Mouse (Mus musculus): ENCODE measurements around the gene Gm10197.
"Not testable (repeated sequence)": the region's sequence is repeated elsewhere in the genome, so short reads cannot be mapped to it uniquely, and the experiment has no call there.

Gene Gm10197

GRCm38 (mm10) chr19:53371666-53372065 is at the start of gene Gm10197:
Gene Gm10197, minus strand, starts transcription at chr19:53371766.
- no peak for DNase-seq

DNA sequence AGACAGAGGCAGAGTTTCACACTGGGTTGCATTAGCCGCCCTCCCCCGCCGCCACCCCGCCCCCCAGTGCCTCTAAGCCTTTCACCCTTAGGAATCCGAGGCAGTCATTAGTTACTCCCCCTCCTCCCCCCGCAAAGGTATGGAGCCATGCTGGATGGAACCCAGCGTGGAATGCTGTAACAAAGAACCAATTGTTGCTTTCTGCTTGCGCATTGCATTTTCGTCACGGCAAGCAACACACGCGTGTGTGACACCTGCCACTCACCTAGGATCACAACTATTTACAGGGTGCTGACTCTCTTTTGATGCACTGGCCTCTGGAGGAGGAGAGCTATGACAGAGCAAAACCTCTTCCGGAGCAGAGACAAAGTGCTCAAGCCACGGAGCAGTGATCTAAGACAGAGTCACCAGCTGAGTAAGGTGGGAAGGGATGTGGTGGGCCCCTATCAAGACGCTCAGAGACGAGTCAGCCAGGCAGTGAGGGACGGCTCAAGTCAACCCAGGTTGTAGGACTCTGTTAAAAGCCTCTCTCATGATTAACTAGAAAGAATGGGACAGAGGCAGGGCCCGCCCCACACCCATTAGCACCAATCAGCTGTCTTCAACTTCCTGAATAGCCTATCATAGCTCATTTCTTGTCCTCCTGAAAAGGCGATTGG is 49.5 kb upstream of the Gm10197 start:
- DNase-seq = peak; percentile 87

DNA sequence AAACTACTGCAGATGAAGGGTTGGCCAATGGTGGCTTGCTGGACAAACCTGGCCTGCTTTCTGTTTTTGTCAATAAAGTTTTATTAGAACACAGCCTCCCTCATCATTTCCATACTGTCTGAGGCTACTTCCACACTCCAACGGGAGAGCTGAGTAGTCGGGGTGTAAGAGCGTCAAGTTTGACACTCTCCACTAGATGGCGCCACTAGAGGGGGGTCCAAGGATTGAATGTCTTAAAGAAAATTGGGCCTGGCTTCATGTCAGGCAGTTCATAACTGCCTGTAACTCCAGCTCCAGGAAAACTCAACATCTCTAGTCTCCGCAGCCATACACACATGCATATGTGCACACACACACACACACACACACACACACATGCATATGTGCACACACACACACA is 48.3 kb upstream of the Gm10197 start:
- peak; percentile 27 for DNase-seq

DNA sequence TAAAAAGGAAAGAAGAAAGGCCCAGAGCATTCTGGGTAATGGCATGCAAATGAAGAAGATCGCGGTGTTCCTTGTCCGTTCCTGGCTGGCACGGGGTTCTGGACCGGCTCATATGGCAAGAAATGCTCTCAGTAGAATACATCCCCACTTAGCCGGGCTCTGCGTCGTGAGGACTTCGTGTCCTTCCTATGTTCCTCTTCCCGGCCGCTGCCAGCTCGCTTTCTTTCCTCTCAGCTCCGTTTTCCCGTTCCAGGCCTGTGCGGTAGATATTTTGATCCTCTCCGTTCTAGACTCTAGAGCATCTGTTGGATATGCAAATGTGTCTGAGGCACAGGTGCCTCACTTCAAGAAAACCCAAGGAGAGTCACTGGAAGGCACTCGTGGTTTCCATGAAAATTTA is 43.6 kb upstream of the Gm10197 start:
- DNase-seq = no peak

GRCm38 (mm10) chr19:53414650-53415049 is 43.1 kb upstream of the Gm10197 start:
- no peak for DNase-seq

DNA sequence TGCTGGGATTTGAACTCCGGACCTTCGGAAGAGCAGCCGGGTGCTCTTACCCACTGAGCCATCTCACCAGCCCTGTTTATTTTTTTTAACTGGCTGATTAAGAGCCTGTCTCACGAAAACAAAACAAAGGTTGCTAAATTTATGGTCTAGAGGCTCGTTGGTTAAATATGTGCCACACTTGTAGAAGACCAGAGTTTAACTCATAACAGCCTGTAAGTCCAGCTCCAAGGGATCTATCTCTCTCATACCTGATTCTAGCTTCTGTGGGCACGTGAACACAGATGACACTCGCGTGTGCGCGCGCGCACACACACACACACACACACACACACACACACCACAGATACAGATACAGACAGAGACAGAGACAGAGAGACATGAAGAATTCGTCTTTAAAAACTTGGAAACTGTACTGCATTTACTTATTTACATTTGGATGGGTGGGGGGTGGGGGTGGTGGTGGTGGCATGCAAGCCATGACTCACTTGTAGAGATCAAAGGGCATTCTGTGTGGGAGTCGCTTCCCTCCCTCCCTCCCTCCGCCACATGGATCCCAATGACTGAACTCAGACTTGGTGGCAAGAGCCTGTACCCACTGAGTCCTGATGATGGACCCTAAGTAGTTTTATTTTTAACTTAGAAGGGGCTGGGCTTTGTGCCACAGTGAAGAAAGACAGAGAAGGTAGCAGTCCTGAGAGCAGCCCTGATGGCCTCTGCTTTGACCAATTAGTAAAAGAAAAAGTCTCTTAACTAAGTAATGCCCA is 42.2 kb upstream of the Gm10197 start:
- DNase-seq = no peak

DNA sequence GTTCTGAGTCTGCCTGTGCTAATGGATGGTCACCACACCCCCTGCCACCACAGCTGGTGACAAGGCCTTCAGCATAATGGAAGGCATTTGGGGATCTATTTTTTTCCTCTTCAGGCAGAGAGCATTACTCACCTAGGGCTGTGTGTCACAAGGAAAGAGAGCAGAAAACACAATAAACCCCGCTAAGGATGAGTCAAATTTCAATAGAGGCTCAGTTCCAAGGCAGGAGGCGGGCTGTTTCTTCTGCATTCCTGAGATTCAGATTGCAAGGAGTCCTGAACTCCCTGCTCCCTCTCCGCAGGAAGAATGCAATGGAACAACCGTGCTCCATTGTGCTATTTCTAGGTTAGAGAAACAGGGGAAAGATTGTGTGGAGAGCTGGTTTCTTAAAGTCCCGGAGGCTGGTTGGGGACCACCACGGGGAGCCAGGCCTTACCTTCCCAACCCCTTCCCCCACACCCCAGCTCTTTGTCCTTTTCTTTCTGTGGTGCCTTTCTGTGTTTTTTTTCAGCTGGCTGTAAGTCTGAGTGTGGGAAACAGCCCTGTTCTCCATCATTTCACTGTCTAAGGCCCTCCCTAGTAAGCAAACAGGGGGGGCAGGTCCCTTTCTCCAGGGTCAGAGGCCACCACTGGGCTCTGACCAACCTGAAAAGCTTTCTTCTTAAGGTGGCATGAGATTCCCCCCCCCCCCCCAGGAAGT is 40.7 kb upstream of the Gm10197 start:
- no peak for DNase-seq

- no peak for DNase-seq
Measured at GRCm38 (mm10) chr19:53409663-53410307, 38.2 kb upstream of the Gm10197 start.

- DNase-seq = no peak
Measured at GRCm38 (mm10) chr19:53408398-53408797, 36.8 kb upstream of the Gm10197 start.

GRCm38 (mm10) chr19:53407350-53407749 is 35.8 kb upstream of the Gm10197 start:
- no peak for DNase-seq

DNA sequence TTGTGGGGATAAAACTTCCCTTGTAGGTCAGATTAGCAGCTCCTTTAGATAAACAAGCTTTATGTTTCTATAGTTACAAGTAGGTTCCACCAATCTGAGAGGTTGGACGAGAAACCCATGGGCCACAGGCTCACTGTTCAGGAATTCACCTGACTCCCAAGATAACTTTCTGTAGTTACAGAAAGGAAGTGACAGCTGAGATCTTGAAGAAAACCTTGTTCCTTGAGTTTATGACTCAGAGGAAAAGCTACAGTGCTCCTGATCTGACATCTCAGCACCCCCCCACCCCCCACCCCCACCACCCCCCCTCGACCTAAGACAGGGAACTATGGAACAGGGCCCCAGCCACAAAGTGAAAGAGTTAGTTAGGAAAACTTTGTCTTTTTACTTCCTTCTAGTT is 34.2 kb upstream of the Gm10197 start:
- no peak for DNase-seq

DNA sequence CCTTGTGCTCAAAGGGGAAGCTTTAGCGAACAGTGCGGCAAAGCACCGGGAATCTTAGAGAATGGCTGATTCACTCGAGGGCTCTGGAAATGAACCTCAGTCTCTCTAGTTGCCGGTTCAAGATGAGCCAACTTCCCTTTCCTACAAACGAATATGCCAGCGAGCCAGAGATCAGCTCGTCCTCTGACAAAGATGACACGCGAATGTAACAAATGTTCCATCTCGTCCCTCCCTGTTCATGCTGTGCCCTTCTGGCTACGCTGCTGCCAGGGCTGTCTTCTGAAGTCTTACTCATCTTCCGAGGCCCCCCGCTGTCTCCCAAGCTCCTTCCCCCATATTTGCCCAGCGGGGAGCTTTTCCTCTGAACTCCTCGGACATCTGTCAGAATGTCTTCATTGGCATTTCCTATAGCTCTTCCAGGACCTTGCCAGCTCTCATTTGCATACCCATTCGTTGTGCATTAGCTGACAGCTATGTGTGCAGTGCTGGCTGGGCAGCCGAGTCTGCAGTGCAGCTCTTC is 33.3 kb upstream of the Gm10197 start:
- DNase-seq = no peak

DNA sequence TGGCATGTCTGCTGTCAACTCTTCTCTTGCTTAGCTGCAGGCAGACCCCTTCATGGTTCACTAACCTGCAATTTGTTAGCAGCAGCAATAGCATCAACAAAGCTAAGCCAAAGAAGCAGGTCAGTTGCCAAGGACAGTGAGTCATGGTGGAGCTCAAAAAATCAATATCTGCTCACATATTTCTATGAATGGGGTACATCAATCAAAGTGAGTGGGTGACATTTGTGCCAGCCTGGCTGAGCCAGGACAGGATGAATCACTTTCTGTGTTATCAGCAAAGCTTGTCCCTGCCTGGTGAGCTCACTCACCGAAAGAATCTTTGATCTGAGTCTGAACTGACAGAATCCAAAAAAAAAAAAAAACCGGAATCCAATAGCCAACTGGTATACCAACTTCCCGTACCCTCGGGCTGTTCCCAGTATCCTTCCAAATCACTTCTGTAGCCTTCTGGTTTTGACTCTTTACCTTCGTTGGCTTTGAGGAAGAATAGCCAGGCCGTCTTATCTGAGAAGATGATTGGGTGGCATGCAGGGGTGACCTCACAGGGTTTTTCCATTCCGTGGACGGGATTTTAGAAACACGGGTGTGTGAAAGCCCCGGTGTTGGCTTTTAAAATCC is 32.8 kb upstream of the Gm10197 start:
- no peak for DNase-seq

DNA sequence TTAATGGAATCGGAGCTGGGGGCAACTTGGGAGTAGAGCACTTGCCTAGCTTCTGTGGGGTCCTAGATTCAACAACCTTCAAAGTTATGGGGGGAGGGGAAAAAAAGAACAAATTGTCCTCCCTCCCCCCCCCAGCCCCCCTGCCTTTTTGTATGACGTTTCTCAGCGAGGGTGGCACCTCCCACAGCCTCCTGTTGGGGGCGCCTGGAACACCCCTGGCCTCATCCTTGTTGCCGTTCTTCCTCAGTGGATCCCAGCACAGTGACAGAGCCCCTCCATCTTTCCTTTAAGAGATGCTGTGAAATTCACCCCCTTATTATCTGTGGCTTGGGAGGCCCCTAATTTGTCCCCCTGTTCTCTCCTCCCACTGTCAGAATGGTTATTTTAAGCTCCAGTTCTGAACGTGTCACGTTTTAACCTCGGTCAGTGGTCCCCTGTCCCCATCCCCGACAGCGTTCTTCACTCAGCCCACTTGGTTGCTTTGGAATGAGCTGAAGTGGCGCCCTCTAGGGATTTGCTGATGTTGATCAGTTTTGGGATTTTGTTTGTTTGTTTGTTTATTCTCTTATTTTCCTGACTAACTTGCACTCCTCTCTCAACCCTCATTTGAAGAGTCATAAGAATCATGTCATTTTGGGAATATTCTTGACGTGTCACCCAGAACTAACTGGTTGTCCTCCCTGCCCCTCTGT is 31.3 kb upstream of the Gm10197 start:
- no peak for DNase-seq

DNA sequence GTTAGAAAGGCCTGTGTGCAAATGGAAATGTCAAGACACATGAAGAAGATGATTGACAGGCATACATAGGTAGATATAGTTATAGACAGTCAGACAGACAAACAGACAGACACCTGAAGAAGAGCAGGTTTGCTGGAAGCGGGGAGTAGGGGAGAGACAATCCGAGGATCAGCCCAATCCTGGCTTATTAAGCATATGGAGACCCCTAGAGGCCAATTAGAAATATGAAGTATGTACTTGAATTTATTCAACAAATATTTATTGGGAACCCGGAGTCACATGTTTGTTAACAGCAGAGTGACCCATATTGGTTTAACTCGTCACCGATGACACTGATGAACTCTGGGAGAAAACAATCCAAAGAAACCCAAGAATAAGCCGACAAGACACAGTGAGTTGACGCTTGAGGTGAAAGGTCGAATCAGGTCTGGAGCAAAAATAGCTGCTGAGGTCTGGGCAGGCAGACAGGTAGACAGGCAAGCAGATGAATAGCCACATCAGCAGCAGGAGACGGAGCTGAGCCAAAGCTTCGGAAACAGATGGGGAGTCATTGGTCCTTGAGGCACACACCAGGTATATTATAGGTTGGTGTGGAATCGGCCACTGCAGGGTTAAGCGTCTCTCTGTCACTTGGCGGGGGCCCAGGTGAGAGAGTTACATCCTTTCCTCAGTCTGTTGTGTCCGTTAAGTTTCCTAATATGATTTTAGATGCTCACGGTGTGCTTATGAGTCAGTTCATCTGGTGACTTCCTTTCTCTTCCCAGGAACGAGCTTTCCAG is 29.0 kb upstream of the Gm10197 start:
- no peak for DNase-seq

- no peak for DNase-seq
Measured at GRCm38 (mm10) chr19:53399213-53399612, 27.6 kb upstream of the Gm10197 start.

DNA sequence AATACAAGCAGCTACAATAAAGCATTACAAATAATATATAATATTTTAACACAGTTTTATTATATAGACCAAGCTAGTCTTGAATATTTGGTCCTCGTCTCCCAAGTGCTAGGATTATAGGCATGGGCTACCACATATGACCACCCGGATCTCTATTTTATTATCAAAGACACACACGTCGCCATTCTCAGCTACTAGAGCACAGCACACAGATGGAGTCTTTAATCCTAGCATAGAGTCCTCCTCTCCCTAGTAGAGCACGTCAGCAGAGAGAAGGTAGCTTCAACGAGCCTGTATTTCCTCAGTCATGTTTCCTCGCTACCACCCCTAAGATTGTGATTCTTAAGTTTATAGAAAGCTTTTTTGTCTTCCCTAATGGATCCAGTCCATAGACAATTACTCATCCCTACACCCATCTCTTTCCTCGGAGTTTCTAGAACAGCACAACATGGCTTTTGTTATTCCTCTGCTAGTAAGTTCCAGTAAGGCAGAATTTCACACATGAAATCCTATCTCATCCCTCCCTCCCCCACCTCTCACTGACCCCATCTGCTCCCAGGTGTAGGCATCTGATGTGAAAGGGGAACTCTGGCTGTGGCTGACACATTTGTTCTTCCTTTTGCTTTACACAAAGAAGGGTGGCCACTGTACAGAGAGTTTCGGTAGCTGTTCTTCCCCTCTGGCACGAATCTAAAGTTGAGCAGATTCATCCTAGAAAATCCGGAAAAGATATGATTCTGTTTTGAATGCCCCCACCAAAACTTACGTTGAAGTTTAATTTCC is 26.1 kb upstream of the Gm10197 start:
- DNase-seq = no peak

GRCm38 (mm10) chr19:53395805-53396204 is 24.2 kb upstream of the Gm10197 start:
- DNase-seq = not testable (repeated sequence)

GRCm38 (mm10) chr19:53394956-53395355 is 23.4 kb upstream of the Gm10197 start:
- not testable (repeated sequence) for DNase-seq

DNA sequence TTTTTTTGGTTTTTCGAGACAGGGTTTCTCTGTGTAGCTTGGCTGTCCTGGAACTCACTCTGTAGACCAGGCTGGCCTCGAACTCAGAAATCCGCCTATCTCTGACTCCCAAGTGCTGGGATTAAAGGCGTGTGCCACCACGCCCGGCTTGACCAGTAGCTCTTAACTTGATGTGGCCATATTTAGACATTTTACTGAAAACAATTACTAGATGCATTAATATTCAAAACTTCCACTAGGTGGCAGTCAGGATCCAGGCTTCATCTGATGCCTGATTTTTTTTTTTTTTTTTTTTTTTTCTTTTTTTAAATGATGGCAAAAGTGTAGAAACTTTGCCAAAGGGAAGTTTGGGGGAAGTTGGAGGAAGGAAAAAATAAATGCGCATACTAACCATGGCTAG is 23.0 kb upstream of the Gm10197 start:
- DNase-seq = no peak
